Mouse (Mus musculus) hindlimb bud, embryonic 11.5 days (tissue): ENCODE data around the gene Vmn2r87.
"Not testable (repeated sequence)": the region's sequence is repeated elsewhere in the genome, so short reads cannot be mapped to it uniquely, and the experiment has no call there.

Experiments
- DNase-seq: peaks from one replicate; pipeline ENCODE4 v3.0.0-alpha.2; 2012; ENCODE audit warnings: low read depth, low spot score; ENCODE audit errors: extremely low spot score

Vmn2r87 gene

GRCm38 (mm10) chr10:130497296-130497695 is at the start of gene Vmn2r87:
Gene Vmn2r87, minus strand, starts transcription at chr10:130497396.
- DNase-seq, result no peak

GRCm38 (mm10) chr10:130544331-130544730 is 47.1 kb upstream of the Vmn2r87 start:
- not testable (repeated sequence) for DNase-seq

- DNase-seq, result not testable (repeated sequence)
Observed at GRCm38 (mm10) chr10:130541931-130542691, 44.9 kb upstream of the Vmn2r87 start.

GRCm38 (mm10) chr10:130536101-130536500 is 38.9 kb upstream of the Vmn2r87 start:
- DNase-seq, result no peak

DNA sequence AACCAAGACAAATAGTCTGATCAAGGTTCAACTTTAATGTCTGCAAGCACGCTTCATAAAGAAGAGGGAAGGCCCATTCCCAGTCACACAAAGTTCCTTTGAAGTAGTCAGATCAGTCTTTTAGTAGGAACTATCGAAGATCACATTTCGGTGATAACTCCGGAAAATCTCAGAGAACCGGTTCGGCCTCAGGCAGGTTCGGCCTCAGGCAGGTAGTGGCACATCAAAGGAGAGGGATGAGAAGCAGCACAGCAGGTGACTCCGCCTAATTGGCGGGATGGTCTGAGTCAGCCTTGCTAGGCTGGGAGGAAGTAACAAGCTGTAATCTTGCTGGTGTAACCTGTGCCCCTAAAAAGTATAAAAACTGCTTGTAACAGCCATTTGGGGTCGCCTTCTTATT is 30.7 kb upstream of the Vmn2r87 start:
- no peak for DNase-seq

GRCm38 (mm10) chr10:130470311-130470760 is 26.9 kb downstream of the Vmn2r87 start:
- no peak for DNase-seq

GRCm38 (mm10) chr10:130455950-130456349 is 41.2 kb downstream of the Vmn2r87 start, which contains the start of gene Vmn2r86:
Gene Vmn2r86, minus strand, starts transcription at chr10:130456050.
- not testable (repeated sequence) for DNase-seq

DNA sequence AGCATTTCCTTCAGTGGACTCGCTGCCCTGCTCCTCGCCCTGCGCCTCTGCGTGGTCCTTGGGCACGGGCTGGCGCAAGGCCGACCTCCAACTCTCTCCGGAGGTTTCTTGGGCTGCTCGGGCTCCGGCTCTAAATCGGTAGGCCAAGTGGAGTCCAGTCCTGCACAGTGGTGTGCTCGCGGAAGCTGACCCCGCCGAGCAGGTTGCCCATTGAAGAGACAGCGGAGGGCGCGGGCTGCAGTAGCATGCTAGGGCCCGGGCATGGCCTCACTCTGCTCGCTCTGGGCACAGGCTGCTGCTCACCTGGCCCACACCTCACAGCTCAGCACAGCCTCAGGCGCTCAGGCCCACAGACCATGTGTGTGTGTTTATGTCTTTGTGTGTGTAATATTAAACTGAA is 52.4 kb downstream of the Vmn2r87 start:
- no peak for DNase-seq

GRCm38 (mm10) chr10:130434185-130434898 is 62.9 kb downstream of the Vmn2r87 start:
- not testable (repeated sequence) for DNase-seq

GRCm38 (mm10) chr10:130429603-130430002 is 67.6 kb downstream of the Vmn2r87 start, which contains the start of gene Vmn2r85:
Gene Vmn2r85, minus strand, starts transcription at chr10:130429703.
- not testable (repeated sequence) for DNase-seq

- DNase-seq, result not testable (repeated sequence)
Observed at GRCm38 (mm10) chr10:130422368-130422767, 74.8 kb downstream of the Vmn2r87 start.
